Mouse (Mus musculus) liver, embryonic 14.5 days (tissue): Measurements from ENCODE around the gene Egln3.

ENCODE experiments used
- CTCF ChIP-seq: IDR thresholded peaks from 2 replicates; pipeline ENCODE4 v1.5.1; 2016; ENCODE audit warnings: antibody characterized with exemption, low read depth, control low read depth
- EP300 ChIP-seq: IDR thresholded peaks from 2 replicates; pipeline ENCODE4 v1.6.1; 2016; ENCODE audit warnings: antibody characterized with exemption, low read depth

GRCm38 (mm10) chr12:54213230-54213629 lies 9.6 kb upstream of the Egln3 start:
- TF ChIP-seq EP300 (no peak), CTCF (no peak)
